In genomic region chr11:110444576-110444975, GRCm38 (mm10) we compare ENCODE assay signal across 22 mouse cellular contexts. TPM values are rescaled to one million over a fixed set of nuclear protein-coding genes. Genes with fewer than 3 reads are reported as not detected.
A peak's percentile ranks its signal among the peaks of the same experiment; 100 is the strongest.
DNase-seq lines count a peak whose midpoint lies in the region; ATAC-seq and TF ChIP-seq lines count a peak whose summit lies in the region.
"Had no signal": no experiment of that assay in that cellular context is flagged by ENCODE, and none has a peak within 500 bp of the region (broad histone marks: within the 10 kb centered on the region; RNA-seq: fewer than 3 reads in every experiment).

No protein-coding gene starts in this region.

- peak; percentile 37 to 51 for DNase-seq in cerebellum, postnatal 14 days
- no peak for DNase-seq in cerebellum, adult 11-12 months
- DNase-seq in CH12.LX (ENCODE audit: extremely low read depth) = no peak
- no peak for DNase-seq in ovary, postnatal 10 days (ENCODE audit: low spot score)
- DNase-seq: cerebellum, adult 9-11 months; gastrocnemius, postnatal 25 days; layer of hippocampus, postnatal 36 days; lung, adult 18-20 months; lung, postnatal 14 days; midbrain, embryonic 14.5 days; right cerebral cortex, postnatal 25 days; thymus, postnatal 25 days had no signal

- TF ChIP-seq RAD21 in CH12.LX (IDR thresholded peaks at IDR 0.05; ENCODE audit: low read depth, low read length) = no peak

- in situ Hi-C loops in CH12.LX (cut with MboI; ENCODE audit: low pct_ligation_motif_present, low pct_unique_long_range_greater_than_20kb, low sequenced_read_pairs) = loop anchor here (5.0 kb wide), 1 partner anchor 38 kb away; no protein-coding TSS in a partner anchor

- no peak for TF ChIP-seq EP300 in CH12.LX (IDR thresholded peaks at IDR 0.05; ENCODE audit: low read length)

- TF ChIP-seq POLR2A in CH12.LX (IDR thresholded peaks at IDR 0.05; ENCODE audit: low read depth, low read length) = no peak

- H3K36me3 ChIP-seq in CH12.LX (replicated peaks in 1 of 2; ENCODE audit: control insufficient read depth in 1 of 2, insufficient read depth in 1 of 2, low read length in 1 of 2) = peaks cover 0 to 2% of the 10 kb centered on the region in 2 experiments
- H3K36me3 ChIP-seq in intestine, postnatal 0 days (ENCODE audit: control insufficient read depth, insufficient read depth) = no peaks in the 10 kb centered on the region
- no peaks in the 10 kb centered on the region for H3K36me3 ChIP-seq in stomach, embryonic 14.5 days (ENCODE audit: control insufficient read depth, insufficient read depth, low read length)
- H3K36me3 ChIP-seq: neural tube, embryonic 13.5 days had no signal

- peaks cover 14% of the 10 kb centered on the region for H3K9me3 ChIP-seq in CH12.LX (replicated peaks; ENCODE audit: low read length)
- H3K9me3 ChIP-seq in intestine, postnatal 0 days (ENCODE audit: control insufficient read depth) = no peaks in the 10 kb centered on the region
- no peaks in the 10 kb centered on the region for H3K9me3 ChIP-seq in stomach, embryonic 14.5 days (ENCODE audit: control insufficient read depth, low read depth, low read length)
- H3K9me3 ChIP-seq: embryonic facial prominence, embryonic 13.5 days; neural tube, embryonic 13.5 days had no signal

- 41% methylated on average over 6 of the region's 6 CpGs for WGBS in intestine, postnatal 0 days
- WGBS in stomach, embryonic 14.5 days = 74% methylated on average over 6 of the region's 6 CpGs

- no peaks in the 10 kb centered on the region for H3K79me2 ChIP-seq in CH12.LX (replicated peaks; ENCODE audit: control insufficient read depth, extremely low read depth, insufficient read depth, poor library complexity, severe bottlenecking)

- no peak overlapping the region for H3K4me2 ChIP-seq in CH12.LX (ENCODE audit: insufficient read depth, low read depth, poor library complexity, severe bottlenecking)
- H3K4me2 ChIP-seq in intestine, postnatal 0 days (replicated peaks; ENCODE audit: low read depth) = peak overlapping the region; percentile 40
- H3K4me2 ChIP-seq in stomach, embryonic 14.5 days (replicated peaks; ENCODE audit: low read depth, low read length) = no peak overlapping the region
- H3K4me2 ChIP-seq: embryonic facial prominence, embryonic 13.5 days; neural tube, embryonic 13.5 days had no signal

- dilution Hi-C loops in CH12.LX (cut with MboI; ENCODE audit: extremely low pct_ligation_motif_present, extremely low pct_unique_long_range_greater_than_20kb, low sequenced_read_pairs) = no loop called here

- H3K27ac ChIP-seq in CH12.LX (ENCODE audit: insufficient read depth, low read depth) = no peak overlapping the region
- H3K27ac ChIP-seq in intestine, postnatal 0 days (ENCODE audit: low read depth, low read length) = no peak overlapping the region; the same call in 1 of the 2 replicates
- H3K27ac ChIP-seq in stomach, embryonic 14.5 days (ENCODE audit: low read length) = no peak overlapping the region
- H3K27ac ChIP-seq: embryonic facial prominence, embryonic 13.5 days; heart, adult 2 months; hindbrain, postnatal 0 days; layer of hippocampus, adult 2 months; neural tube, embryonic 13.5 days had no signal

- H3K4me1 ChIP-seq in CH12.LX (ENCODE audit: control insufficient read depth in 1 of 2, insufficient read depth in 2 of 2) = peaks cover 16 to 70% of the 10 kb centered on the region in 2 experiments
- H3K4me1 ChIP-seq in intestine, postnatal 0 days (replicated peaks; ENCODE audit: control insufficient read depth, insufficient read depth, low read length) = peaks cover 4% of the 10 kb centered on the region; the same call in 1 of the 2 replicates
- H3K4me1 ChIP-seq in stomach, embryonic 14.5 days (ENCODE audit: control insufficient read depth, insufficient read depth, low read length) = peaks cover 19% of the 10 kb centered on the region

- no peak for TF ChIP-seq CTCF in CH12.LX (conservative IDR thresholded peaks at IDR 0.05 in 1 of 2, IDR thresholded peaks at IDR 0.05 in 1 of 2; ENCODE audit: low read depth in 2 of 2, low read length in 2 of 2)
- TF ChIP-seq CTCF in intestine, postnatal 0 days (IDR thresholded peaks at IDR 0.05; ENCODE audit: low read depth) = no peak

- peak; percentile 76 for ATAC-seq in intestine, postnatal 0 days
- 0 out of 2 replicates have a peak, but pooled peaks have one; percentile 35 for ATAC-seq in stomach, embryonic 14.5 days (ENCODE audit: insufficient number of reproducible peaks, insufficient read depth, low FRiP score, low read depth)
- no peak for ATAC-seq in megakaryocyte progenitor cell, adult 5-6 weeks (replicated peaks; ENCODE audit: poor library complexity)
- ATAC-seq: forebrain, embryonic 14.5 days; hindbrain, postnatal 0 days had no signal

- no peak overlapping the region for H3K4me3 ChIP-seq in CH12.LX (replicated peaks in 1 of 3; ENCODE audit: low read depth in 2 of 3, low read length in 2 of 3, poor library complexity in 1 of 3)
- no peak overlapping the region for H3K4me3 ChIP-seq in intestine, postnatal 0 days (ENCODE audit: low read depth, low read length)
- no peak overlapping the region for H3K4me3 ChIP-seq in stomach, embryonic 14.5 days (ENCODE audit: low read depth, low read length)
- H3K4me3 ChIP-seq: embryonic facial prominence, embryonic 13.5 days; heart, adult 2 months; layer of hippocampus, adult 2 months; megakaryocyte, embryonic 14.5 days; neural tube, embryonic 13.5 days had no signal

- no peak overlapping the region for H3K9ac ChIP-seq in CH12.LX (ENCODE audit: insufficient read depth, low read depth)
- H3K9ac ChIP-seq in intestine, postnatal 0 days (ENCODE audit: low read depth, low read length) = no peak overlapping the region
- no peak overlapping the region for H3K9ac ChIP-seq in stomach, embryonic 14.5 days (replicated peaks; ENCODE audit: low read depth, low read length)
- H3K9ac ChIP-seq: embryonic facial prominence, embryonic 13.5 days; neural tube, embryonic 13.5 days had no signal

- no peaks in the 10 kb centered on the region for H3K27me3 ChIP-seq in CH12.LX (replicated peaks)
- H3K27me3 ChIP-seq in intestine, postnatal 0 days (replicated peaks; ENCODE audit: control insufficient read depth, insufficient read depth, low read length) = no peaks in the 10 kb centered on the region
- no peaks in the 10 kb centered on the region for H3K27me3 ChIP-seq in stomach, embryonic 14.5 days (ENCODE audit: control insufficient read depth, insufficient read depth, low read length)
- H3K27me3 ChIP-seq: embryonic facial prominence, embryonic 13.5 days; megakaryocyte, embryonic 14.5 days had no signal

TF ChIP-seq in CH12.LX, 34 proteins besides CTCF, POLR2A, EP300 and RAD21:
- TF ChIP-seq TBP (conservative IDR thresholded peaks at IDR 0.05; ENCODE audit: low read depth, low read length) = no peak
- no peak for TF ChIP-seq HCFC1 (IDR thresholded peaks at IDR 0.05; ENCODE audit: low read depth, low read length)
- TF ChIP-seq E2F4 (IDR thresholded peaks at IDR 0.05; ENCODE audit: insufficient replicate concordance, low read depth, low read length) = no peak
- no peak for TF ChIP-seq PAX5 (IDR thresholded peaks at IDR 0.05; ENCODE audit: low read length)
- TF ChIP-seq UBTF (IDR thresholded peaks at IDR 0.05; ENCODE audit: low read depth, low read length) = no peak
- TF ChIP-seq MEF2A (IDR thresholded peaks at IDR 0.05; ENCODE audit: borderline replicate concordance, low read depth, low read length) = no peak
- TF ChIP-seq ZNF384 (IDR thresholded peaks at IDR 0.05; ENCODE audit: low read depth, low read length) = 0 out of 2 replicates have a peak, but pooled peaks have one; percentile 8
- 0 out of 2 replicates have a peak, but pooled peaks have one; percentile 13 for TF ChIP-seq ELF1 (IDR thresholded peaks at IDR 0.05; ENCODE audit: low read depth, low read length)
- TF ChIP-seq RCOR1 (conservative IDR thresholded peaks at IDR 0.05; ENCODE audit: low read depth, low read length) = no peak
- no peak for TF ChIP-seq TCF12 (IDR thresholded peaks at IDR 0.05; ENCODE audit: low read depth, low read length)
- TF ChIP-seq MYC (IDR thresholded peaks at IDR 0.05; ENCODE audit: low read depth, low read length) = no peak
- no peak for TF ChIP-seq MAX (IDR thresholded peaks at IDR 0.05; ENCODE audit: low read length)

RNA-seq across cellular contexts. Expression of gene Map2k6, which starts 45.7 kb away (rescaled TPM):
- total RNA-seq in CH12.LX (2012; rRNA removed) = 11.3 and 16.8 TPM in 2 replicates
- total RNA-seq in CH12.LX (2014; rRNA removed) = 21.9 and 23.0 TPM in 2 replicates
- 16.9 and 18.0 TPM in 2 replicates for polyA plus RNA-seq in CH12.LX (2012; ENCODE audit: insufficient read length, low read depth)
- polyA plus RNA-seq in intestine, postnatal 0 days (2015; fragmentation: Nextera tagmentation; extraction: Ambion mirVana) = 3.4 and 3.8 TPM in 2 replicates
- polyA plus RNA-seq in stomach, embryonic 14.5 days (2014; fragmentation: Nextera tagmentation; extraction: Ambion mirVana) = 26.7 and 27.3 TPM in 2 replicates
- 10.4 and 12.7 TPM in 2 replicates for total RNA-seq in megakaryocyte progenitor cell, adult 5-6 weeks (2015)
- total RNA-seq in megakaryocyte progenitor cell, adult 5-6 weeks (2017) = 13.8 and 16.7 TPM in 2 replicates

Comparison
In these comparisons a context has a peak if more than half of its experiments do, and no peak if none do; other contexts are left out.
1. DNase-seq: peak in cerebellum, postnatal 14 days (2 of 2); none in cerebellum, adult 11-12 months (single experiment), CH12.LX (single experiment) and ovary, postnatal 10 days (single experiment).